Mouse (Mus musculus): Measurements from ENCODE around the gene Wdr37. TPM values are rescaled to one million over a fixed set of nuclear protein-coding genes. Genes with fewer than 3 reads are reported as not detected.
"Not testable (repeated sequence)": the region's sequence is repeated elsewhere in the genome, so short reads cannot be mapped to it uniquely, and the experiment has no call there.

Wdr37 gene
- polyA plus RNA-seq, 1 experiment: 62.4 TPM

DNA sequence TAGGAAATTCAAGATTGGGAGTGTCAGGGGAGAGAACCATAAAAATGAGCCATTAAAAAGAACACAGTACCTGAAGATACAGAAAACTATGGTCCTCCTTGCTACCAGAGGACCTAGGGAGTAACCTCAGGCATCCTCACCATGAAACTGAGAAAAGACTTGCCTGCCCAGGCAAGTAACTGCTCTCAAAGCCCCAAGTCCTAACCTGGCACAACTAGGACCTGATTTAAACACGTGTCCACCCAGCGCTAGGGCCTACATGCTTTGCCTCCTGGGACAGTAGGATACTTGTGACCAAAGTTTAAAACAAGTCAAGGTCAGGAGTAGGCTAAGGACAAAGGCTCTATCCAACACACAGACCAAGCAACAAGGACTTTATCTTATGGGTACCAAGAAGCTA, 16.9 kb downstream of the Wdr37 start:
- no peaks in the 10 kb centered on the region for H3K27me3 ChIP-seq (ENCODE audit: control insufficient read depth, insufficient read depth, low read length)
- no peak overlapping the region for H3K4me3 ChIP-seq (replicated peaks; ENCODE audit: insufficient read depth, low read depth, low read length)
- WGBS: 90% methylated on average over 2 of the region's 2 CpGs
- no peak overlapping the region for H3K27ac ChIP-seq (ENCODE audit: insufficient read depth, low read length)
- TF ChIP-seq POLR2A (IDR thresholded peaks at IDR 0.05; ENCODE audit: borderline replicate concordance, insufficient read depth, low read length): no peak
- no peak for TF ChIP-seq CTCF (IDR thresholded peaks at IDR 0.05; ENCODE audit: borderline replicate concordance, insufficient read depth, low read depth, low read length)
- peaks cover 4% of the 10 kb centered on the region for H3K4me1 ChIP-seq (ENCODE audit: control insufficient read depth, insufficient read depth, low read length)
- no peak for DNase-seq

DNA sequence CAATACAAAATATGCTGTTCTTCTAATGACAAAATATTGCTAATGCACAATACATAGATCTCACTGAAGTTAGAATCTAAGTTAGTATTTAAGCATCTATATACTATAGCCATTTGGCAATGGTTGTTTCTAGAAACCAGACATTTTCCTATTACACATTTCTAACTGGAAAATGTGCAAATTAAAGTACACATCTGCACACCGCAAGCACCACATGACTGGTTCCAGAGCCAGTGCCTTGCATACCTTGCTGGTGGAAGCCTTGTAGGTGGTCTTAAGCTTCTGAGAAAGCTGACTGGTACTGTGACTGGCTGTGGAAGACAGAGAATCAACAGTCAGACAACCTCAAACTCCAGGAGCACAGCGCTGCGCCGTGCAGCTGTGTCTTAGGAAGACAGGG, 18.3 kb downstream of the Wdr37 start:
- TF ChIP-seq POLR2A (IDR thresholded peaks at IDR 0.05; ENCODE audit: borderline replicate concordance, insufficient read depth, low read length) (no peak), CTCF (IDR thresholded peaks at IDR 0.05; ENCODE audit: borderline replicate concordance, insufficient read depth, low read depth, low read length) (no peak)
- no peak overlapping the region for H3K27ac ChIP-seq (ENCODE audit: insufficient read depth, low read length)
- no peak overlapping the region for H3K4me3 ChIP-seq (replicated peaks; ENCODE audit: insufficient read depth, low read depth, low read length)
- H3K4me1 ChIP-seq (ENCODE audit: control insufficient read depth, insufficient read depth, low read length): peaks cover 2% of the 10 kb centered on the region
- WGBS: 96% methylated on average over 4 of the region's 4 CpGs
- no peaks in the 10 kb centered on the region for H3K27me3 ChIP-seq (ENCODE audit: control insufficient read depth, insufficient read depth, low read length)
- DNase-seq: no peak

DNA sequence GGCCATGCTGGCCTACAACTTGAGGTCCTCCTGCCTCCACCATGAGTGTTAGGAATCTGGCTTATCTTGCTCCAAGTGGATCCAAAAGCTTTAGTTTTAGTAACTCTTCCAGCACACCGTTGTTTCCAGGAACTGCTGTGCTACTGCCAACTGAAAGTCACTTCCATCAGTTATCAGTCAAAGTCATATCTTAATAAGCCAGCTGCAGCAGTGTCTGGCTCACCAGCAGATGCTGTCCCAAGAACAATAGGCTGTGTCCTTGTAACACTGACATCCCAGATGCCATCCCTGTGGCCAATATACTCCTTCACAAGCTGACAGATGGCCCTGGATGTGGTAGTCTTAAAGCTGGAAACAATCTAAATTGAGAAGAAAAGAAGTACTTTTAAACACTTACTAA, 22.4 kb downstream of the Wdr37 start:
- Histone ChIP-seq H3K4me3 (replicated peaks; ENCODE audit: insufficient read depth, low read depth, low read length) (no peak overlapping the region), H3K27ac (ENCODE audit: insufficient read depth, low read length) (no peak overlapping the region), H3K4me1 (ENCODE audit: control insufficient read depth, insufficient read depth, low read length) (no peaks in the 10 kb centered on the region), H3K27me3 (ENCODE audit: control insufficient read depth, insufficient read depth, low read length) (no peaks in the 10 kb centered on the region)
- DNase-seq: no peak
- WGBS: 6% methylated on average over 1 of the region's 1 CpGs
- TF ChIP-seq CTCF (IDR thresholded peaks at IDR 0.05; ENCODE audit: borderline replicate concordance, insufficient read depth, low read depth, low read length): no peak
- TF ChIP-seq POLR2A (IDR thresholded peaks at IDR 0.05; ENCODE audit: borderline replicate concordance, insufficient read depth, low read length): no peak

DNA sequence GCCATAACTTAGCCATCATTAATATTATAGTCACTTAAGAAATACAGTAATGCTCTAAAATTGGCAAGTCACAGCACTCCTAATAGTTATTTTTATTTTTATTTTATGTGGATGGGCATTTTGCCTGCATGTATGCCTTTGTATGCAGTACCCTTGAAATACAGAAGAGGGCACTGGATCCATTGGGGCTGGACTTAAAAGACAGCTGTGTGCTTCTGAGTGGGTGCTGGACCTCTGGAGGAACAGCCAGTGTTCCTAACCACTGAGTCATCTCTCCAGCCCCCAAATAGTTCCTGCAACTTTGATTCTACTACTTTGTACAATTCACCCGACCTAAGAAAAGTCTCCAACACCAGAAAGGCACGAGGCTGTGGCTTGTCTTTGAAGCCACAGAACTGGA, 24.0 kb downstream of the Wdr37 start:
- no peak for TF ChIP-seq POLR2A (IDR thresholded peaks at IDR 0.05; ENCODE audit: borderline replicate concordance, insufficient read depth, low read length)
- no peak for TF ChIP-seq CTCF (IDR thresholded peaks at IDR 0.05; ENCODE audit: borderline replicate concordance, insufficient read depth, low read depth, low read length)
- Histone ChIP-seq H3K4me3 (replicated peaks; ENCODE audit: insufficient read depth, low read depth, low read length) (no peak overlapping the region), H3K4me1 (ENCODE audit: control insufficient read depth, insufficient read depth, low read length) (no peaks in the 10 kb centered on the region), H3K27ac (ENCODE audit: insufficient read depth, low read length) (no peak overlapping the region), H3K27me3 (ENCODE audit: control insufficient read depth, insufficient read depth, low read length) (no peaks in the 10 kb centered on the region)
- no peak for DNase-seq
- WGBS: 49% methylated on average over 2 of the region's 2 CpGs

DNA sequence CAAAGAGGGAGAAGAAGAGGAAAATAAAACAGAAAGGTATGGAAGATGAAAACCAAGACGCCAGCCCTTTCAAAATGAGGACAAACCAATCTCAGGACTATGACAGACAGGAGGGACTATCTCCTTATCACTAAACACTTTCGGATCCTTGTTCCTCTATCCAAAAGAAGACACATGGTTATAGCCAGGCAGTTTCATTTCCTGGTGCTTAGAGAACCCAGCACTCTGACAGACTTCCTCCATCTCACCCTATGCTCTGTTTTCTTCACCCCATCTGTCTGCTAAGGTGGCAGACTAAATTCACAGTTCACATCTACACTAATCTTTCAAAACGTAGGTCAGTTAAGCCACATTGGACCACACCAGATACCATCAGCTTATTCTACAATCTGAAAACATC, 29.4 kb downstream of the Wdr37 start:
- no peak for DNase-seq
- Histone ChIP-seq H3K27ac (ENCODE audit: insufficient read depth, low read length) (no peak overlapping the region), H3K4me3 (replicated peaks; ENCODE audit: insufficient read depth, low read depth, low read length) (no peak overlapping the region), H3K27me3 (ENCODE audit: control insufficient read depth, insufficient read depth, low read length) (no peaks in the 10 kb centered on the region), H3K4me1 (ENCODE audit: control insufficient read depth, insufficient read depth, low read length) (no peaks in the 10 kb centered on the region)
- 94% methylated on average over 3 of the region's 3 CpGs for WGBS
- TF ChIP-seq CTCF (IDR thresholded peaks at IDR 0.05; ENCODE audit: borderline replicate concordance, insufficient read depth, low read depth, low read length): no peak
- no peak for TF ChIP-seq POLR2A (IDR thresholded peaks at IDR 0.05; ENCODE audit: borderline replicate concordance, insufficient read depth, low read length)

DNA sequence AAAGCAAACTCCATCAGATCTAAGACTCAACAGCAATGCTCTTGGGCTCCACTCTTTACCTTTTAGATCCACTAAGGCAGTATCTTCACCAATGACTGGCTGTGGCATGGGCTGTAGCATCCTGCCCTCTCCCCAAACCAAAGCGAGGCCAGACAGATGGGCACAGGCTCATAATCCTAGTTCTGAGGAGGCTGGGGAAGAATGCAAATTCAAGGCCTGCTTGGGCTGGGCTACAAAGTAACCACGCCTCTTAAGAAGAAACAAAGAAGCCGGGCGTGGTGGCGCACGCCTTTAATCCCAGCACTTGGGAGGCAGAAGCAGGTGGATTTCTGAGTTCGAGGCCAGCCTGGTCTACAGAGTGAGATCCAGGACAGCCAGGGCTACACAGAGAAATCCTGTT, 29.9 kb downstream of the Wdr37 start:
- H3K4me1 ChIP-seq (ENCODE audit: control insufficient read depth, insufficient read depth, low read length); H3K27ac ChIP-seq (ENCODE audit: insufficient read depth, low read length); H3K4me3 ChIP-seq (replicated peaks; ENCODE audit: insufficient read depth, low read depth, low read length); H3K27me3 ChIP-seq (ENCODE audit: control insufficient read depth, insufficient read depth, low read length); DNase-seq: not testable (repeated sequence)
- 94% methylated on average over 7 of the region's 7 CpGs for WGBS

DNA sequence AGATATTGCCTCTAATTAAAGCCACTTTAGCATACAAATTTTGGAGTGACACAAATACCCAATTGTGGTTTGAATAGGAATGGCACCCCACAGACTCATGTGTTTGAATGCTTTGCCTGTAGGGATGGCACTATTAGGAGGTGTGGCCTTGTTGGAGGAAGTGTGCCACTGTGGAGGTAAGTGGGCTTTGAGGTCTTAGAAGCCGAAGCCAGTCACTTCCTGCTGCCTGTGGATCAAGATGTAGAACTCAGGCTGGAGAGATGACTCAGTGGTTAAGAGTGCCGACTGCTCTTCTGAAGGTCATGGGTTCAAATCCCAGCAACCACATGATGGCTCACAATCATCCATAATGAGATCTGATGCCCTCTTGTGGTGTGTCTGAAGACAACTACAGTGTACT, 30.8 kb downstream of the Wdr37 start:
- Histone ChIP-seq H3K27ac (ENCODE audit: insufficient read depth, low read length) (no peak overlapping the region), H3K27me3 (ENCODE audit: control insufficient read depth, insufficient read depth, low read length) (no peaks in the 10 kb centered on the region), H3K4me3 (replicated peaks; ENCODE audit: insufficient read depth, low read depth, low read length) (no peak overlapping the region), H3K4me1 (ENCODE audit: control insufficient read depth, insufficient read depth, low read length) (no peaks in the 10 kb centered on the region)
- no peak for DNase-seq
- TF ChIP-seq CTCF (IDR thresholded peaks at IDR 0.05; ENCODE audit: borderline replicate concordance, insufficient read depth, low read depth, low read length) (no peak), POLR2A (IDR thresholded peaks at IDR 0.05; ENCODE audit: borderline replicate concordance, insufficient read depth, low read length) (no peak)
- WGBS: 93% methylated on average over 2 of the region's 2 CpGs

DNA sequence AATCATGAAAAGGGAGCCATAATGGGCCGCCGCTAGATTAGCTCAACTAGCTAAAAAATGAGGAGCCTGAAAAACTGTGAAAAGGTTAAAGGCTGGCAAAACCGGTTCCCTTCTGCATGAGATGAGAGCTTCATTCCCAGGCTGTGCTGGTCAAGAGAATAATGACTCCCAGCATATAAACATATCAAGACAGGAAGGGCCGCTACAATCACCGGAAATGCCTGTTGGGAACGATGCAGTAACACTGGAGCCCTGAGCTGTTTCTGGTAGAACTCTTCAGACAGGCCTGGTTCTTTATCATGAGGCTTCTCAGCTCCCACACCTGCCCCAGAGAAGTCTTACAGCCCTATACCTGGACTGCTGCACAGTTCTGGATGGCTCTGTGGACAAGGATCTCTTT, 31.8 kb downstream of the Wdr37 start:
- 95% methylated on average over 6 of the region's 6 CpGs for WGBS

DNA sequence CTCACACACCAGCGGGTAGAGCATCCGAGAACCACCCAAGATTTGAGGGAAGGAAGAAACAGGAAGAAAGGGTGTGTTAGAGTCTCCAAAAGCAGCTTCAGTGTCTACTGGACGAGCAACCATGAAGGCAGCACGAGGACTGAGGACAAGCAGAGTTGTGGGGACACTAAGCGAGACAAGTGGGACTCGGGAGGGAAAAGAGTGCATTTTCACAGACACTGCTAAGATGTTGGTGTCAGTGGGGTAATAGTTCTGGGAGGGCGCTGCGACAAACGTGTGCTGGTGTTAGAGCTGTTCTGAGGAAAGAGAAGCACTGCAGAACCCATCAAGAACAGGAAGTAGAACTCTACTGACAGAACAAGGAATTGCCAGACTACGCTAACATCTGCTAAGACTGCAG, 32.6 kb downstream of the Wdr37 start:
- no peak for DNase-seq
- H3K4me1 ChIP-seq (ENCODE audit: control insufficient read depth, insufficient read depth, low read length): no peaks in the 10 kb centered on the region
- 90% methylated on average over 10 of the region's 10 CpGs for WGBS
- TF ChIP-seq CTCF (IDR thresholded peaks at IDR 0.05; ENCODE audit: borderline replicate concordance, insufficient read depth, low read depth, low read length) (no peak), POLR2A (IDR thresholded peaks at IDR 0.05; ENCODE audit: borderline replicate concordance, insufficient read depth, low read length) (no peak)
- no peak overlapping the region for H3K27ac ChIP-seq (ENCODE audit: insufficient read depth, low read length)
- H3K27me3 ChIP-seq (ENCODE audit: control insufficient read depth, insufficient read depth, low read length): no peaks in the 10 kb centered on the region
- no peak overlapping the region for H3K4me3 ChIP-seq (replicated peaks; ENCODE audit: insufficient read depth, low read depth, low read length)

More for the DNA sequence above, 31.8 kb downstream of the Wdr37 start:
- Histone ChIP-seq H3K4me3 (replicated peaks; ENCODE audit: insufficient read depth, low read depth, low read length) (no peak overlapping the region), H3K27me3 (ENCODE audit: control insufficient read depth, insufficient read depth, low read length) (no peaks in the 10 kb centered on the region), H3K4me1 (ENCODE audit: control insufficient read depth, insufficient read depth, low read length) (no peaks in the 10 kb centered on the region), H3K27ac (ENCODE audit: insufficient read depth, low read length) (no peak overlapping the region)
- TF ChIP-seq POLR2A (IDR thresholded peaks at IDR 0.05; ENCODE audit: borderline replicate concordance, insufficient read depth, low read length) (no peak), CTCF (IDR thresholded peaks at IDR 0.05; ENCODE audit: borderline replicate concordance, insufficient read depth, low read depth, low read length) (no peak)
- DNase-seq: no peak

Measured in cerebellum, adult 2 months (tissue).